Mouse (Mus musculus) frontal cortex, postnatal 25 days (tissue): ENCODE measurements at regions not wholly inside any gene's neighbourhood (a gene's known extent, or its start where the extent isn't known, plus 50 kb on each side); places are given as distances from the start of the nearest gene placed in this dataset.
A peak's percentile ranks its signal among the peaks of the same experiment; 100 is the strongest.
"Not testable (repeated sequence)": the region's sequence is repeated elsewhere in the genome, so short reads cannot be mapped to it uniquely, and the experiment has no call there.

Experiments used
- DNase-seq, 2 experiments: peaks; one replicate each; pipeline ENCODE4 v3.0.0; 2022; ENCODE audit warnings: low spot score in 2 of 2

GRCm38 (mm10) chr17:91466822-91467221 lies 374.0 kb upstream of the Nrxn1 start:
- DNase-seq: no peak

GRCm38 (mm10) chr17:91451711-91452110 lies 358.8 kb upstream of the Nrxn1 start:
- DNase-seq: peak in 1 of 2 experiments; percentile 6

- DNase-seq: not testable (repeated sequence)
These were observed 339.2 kb upstream of the Nrxn1 start for GRCm38 (mm10) chr17:91431780-91432720.

GRCm38 (mm10) chr17:91430351-91430750 lies 337.5 kb upstream of the Nrxn1 start:
- no peak for DNase-seq

- DNase-seq: no peak
These were observed 332.2 kb upstream of the Nrxn1 start for GRCm38 (mm10) chr17:91425120-91425519.

GRCm38 (mm10) chr17:91418582-91418981 lies 325.7 kb upstream of the Nrxn1 start:
- no peak for DNase-seq

GRCm38 (mm10) chr17:91390969-91391764 lies 298.3 kb upstream of the Nrxn1 start:
- no peak for DNase-seq

GRCm38 (mm10) chr17:91389937-91390623 lies 297.2 kb upstream of the Nrxn1 start:
- DNase-seq: not testable (repeated sequence)

GRCm38 (mm10) chr17:91388521-91388920 lies 295.6 kb upstream of the Nrxn1 start:
- no peak for DNase-seq

- no peak for DNase-seq
These were observed 295.2 kb upstream of the Nrxn1 start for GRCm38 (mm10) chr17:91388039-91388438.

- DNase-seq: no peak
These were observed 293.1 kb upstream of the Nrxn1 start for GRCm38 (mm10) chr17:91385949-91386348.

- DNase-seq: no peak
These were observed 275.3 kb upstream of the Nrxn1 start for GRCm38 (mm10) chr17:91368156-91368555.

GRCm38 (mm10) chr17:91361261-91361660 lies 268.4 kb upstream of the Nrxn1 start:
- no peak for DNase-seq

GRCm38 (mm10) chr17:91352107-91352506 lies 259.2 kb upstream of the Nrxn1 start:
- no peak for DNase-seq

GRCm38 (mm10) chr17:91336882-91337281 lies 244.0 kb upstream of the Nrxn1 start:
- no peak for DNase-seq

GRCm38 (mm10) chr17:91333790-91334189 lies 240.9 kb upstream of the Nrxn1 start:
- no peak for DNase-seq

GRCm38 (mm10) chr17:91333202-91333601 lies 240.3 kb upstream of the Nrxn1 start:
- no peak for DNase-seq

GRCm38 (mm10) chr17:91324377-91324776 lies 231.5 kb upstream of the Nrxn1 start:
- DNase-seq: no peak

- DNase-seq: no peak
These were observed 194.0 kb upstream of the Nrxn1 start for GRCm38 (mm10) chr17:91286875-91287274.

- no peak for DNase-seq
These were observed 181.5 kb upstream of the Nrxn1 start for GRCm38 (mm10) chr17:91274378-91274777.

- DNase-seq: no peak
These were observed 145.8 kb upstream of the Nrxn1 start for GRCm38 (mm10) chr17:91238719-91239118.

GRCm38 (mm10) chr17:91236653-91237052 lies 143.8 kb upstream of the Nrxn1 start:
- not testable (repeated sequence) for DNase-seq
